8 mouse cellular contexts compared by ENCODE assay signal in genomic region chr1:80758798-80759184, GRCm38 (mm10). TPM values are rescaled to one million over a fixed set of nuclear protein-coding genes. Genes with fewer than 3 reads are reported as not detected.
DNase-seq lines count a peak whose midpoint lies in the region; ATAC-seq and TF ChIP-seq lines count a peak whose summit lies in the region.

No protein-coding gene starts in this region.

- no peaks in the 10 kb centered on the region for H3K4me1 ChIP-seq in cerebellum, adult 2 months (ENCODE audit: control insufficient read depth, insufficient read depth, low read length)
- H3K4me1 ChIP-seq in neural tube, embryonic 11.5 days (ENCODE audit: control insufficient read depth, insufficient read depth, low read length) = 0 out of 2 replicates have a peak, but pooled peaks cover 2% of the 10 kb centered on the region
- H3K4me1 ChIP-seq in limb, embryonic 15.5 days = peaks cover 19% of the 10 kb centered on the region
- peaks cover 5% of the 10 kb centered on the region; the same call in 1 of the 2 replicates for H3K4me1 ChIP-seq in stomach, embryonic 16.5 days (ENCODE audit: control insufficient read depth, insufficient read depth, low read length)

- no peak for DNase-seq in cerebellum, adult 2 months
- DNase-seq in cerebellum, postnatal 14 days = no peak
- DNase-seq in neural tube, embryonic 11.5 days (ENCODE audit: low spot score) = no peak
- DNase-seq in neural tube, embryonic 10.5 days (ENCODE audit: extremely low spot score, low spot score) = no peak
- no peak for DNase-seq in spleen, postnatal 10 days (ENCODE audit: low spot score in 2 of 2)

- WGBS in cerebellum, adult 2 months = 31% methylated on average over 6 of the region's 6 CpGs
- WGBS in neural tube, embryonic 11.5 days = 10% methylated on average over 6 of the region's 6 CpGs
- 7% methylated on average over 6 of the region's 6 CpGs for WGBS in limb, embryonic 15.5 days
- whole genome bisulfite sequencing in stomach, embryonic 16.5 days = 17% methylated on average over 6 of the region's 6 CpGs

- no peak for TF ChIP-seq POLR2A in cerebellum, adult 2 months (IDR thresholded peaks at IDR 0.05; ENCODE audit: borderline replicate concordance, insufficient read depth, low read length)

- peak overlapping the region; percentile 62 for H3K9ac ChIP-seq in neural tube, embryonic 11.5 days (ENCODE audit: low read length)
- H3K9ac ChIP-seq in limb, embryonic 15.5 days = peak overlapping the region; percentile 52
- H3K9ac ChIP-seq in stomach, embryonic 16.5 days (ENCODE audit: low read length) = peak overlapping the region; percentile 61

- no peaks in the 10 kb centered on the region for H3K27me3 ChIP-seq in cerebellum, adult 2 months (ENCODE audit: control insufficient read depth, insufficient read depth, low read length)
- peaks cover 7% of the 10 kb centered on the region; the same call in 1 of the 2 replicates for H3K27me3 ChIP-seq in neural tube, embryonic 11.5 days (ENCODE audit: control insufficient read depth, insufficient read depth, low read length)
- peaks cover 5% of the 10 kb centered on the region; the same call in 1 of the 2 replicates for H3K27me3 ChIP-seq in limb, embryonic 15.5 days
- peaks cover 10% of the 10 kb centered on the region for H3K27me3 ChIP-seq in stomach, embryonic 16.5 days (ENCODE audit: control insufficient read depth, insufficient read depth, low read length)

- TF ChIP-seq CTCF in cerebellum, adult 2 months (IDR thresholded peaks at IDR 0.05; ENCODE audit: borderline replicate concordance, insufficient read depth, low read depth, low read length) = no peak

- peak overlapping the region; percentile 58 for H3K4me3 ChIP-seq in cerebellum, adult 2 months (replicated peaks; ENCODE audit: insufficient read depth, low read depth, low read length)
- H3K4me3 ChIP-seq in neural tube, embryonic 11.5 days (ENCODE audit: low read depth, low read length) = peak overlapping the region; percentile 60
- H3K4me3 ChIP-seq in limb, embryonic 15.5 days = peak overlapping the region; percentile 65
- H3K4me3 ChIP-seq in stomach, embryonic 16.5 days (replicated peaks; ENCODE audit: low read length) = peak overlapping the region; percentile 64

- no peak for ATAC-seq in neural tube, embryonic 11.5 days (ENCODE audit: insufficient read depth, low FRiP score, low TSS enrichment)
- ATAC-seq in limb, embryonic 15.5 days (ENCODE audit: insufficient number of reproducible peaks, low FRiP score, low TSS enrichment, low read depth) = no peak
- ATAC-seq in stomach, embryonic 16.5 days (ENCODE audit: insufficient read depth, low FRiP score) = peak; percentile 30; the same call in 1 of the 2 replicates
- no peak for ATAC-seq in megakaryocyte progenitor cell, adult 5-6 weeks (replicated peaks; ENCODE audit: poor library complexity)

- H3K36me3 ChIP-seq in neural tube, embryonic 11.5 days (ENCODE audit: control insufficient read depth, insufficient read depth, low read length) = no peaks in the 10 kb centered on the region
- no peaks in the 10 kb centered on the region for H3K36me3 ChIP-seq in limb, embryonic 15.5 days
- no peaks in the 10 kb centered on the region for H3K36me3 ChIP-seq in stomach, embryonic 16.5 days (ENCODE audit: control insufficient read depth, insufficient read depth, low read length)

- peak overlapping the region; percentile 96 for H3K4me2 ChIP-seq in neural tube, embryonic 11.5 days (ENCODE audit: low read depth)
- H3K4me2 ChIP-seq in limb, embryonic 15.5 days = peak overlapping the region; percentile 89
- peak overlapping the region; percentile 77 for H3K4me2 ChIP-seq in stomach, embryonic 16.5 days (ENCODE audit: low read depth, low read length)

- no peaks in the 10 kb centered on the region for H3K9me3 ChIP-seq in neural tube, embryonic 11.5 days (ENCODE audit: control insufficient read depth, low read length)
- no peaks in the 10 kb centered on the region for H3K9me3 ChIP-seq in limb, embryonic 15.5 days
- no peaks in the 10 kb centered on the region for H3K9me3 ChIP-seq in stomach, embryonic 16.5 days (replicated peaks; ENCODE audit: control insufficient read depth, low read length)

- H3K27ac ChIP-seq in cerebellum, adult 2 months (ENCODE audit: insufficient read depth, low read length) = no peak overlapping the region
- H3K27ac ChIP-seq in neural tube, embryonic 11.5 days (ENCODE audit: low read depth, low read length) = no peak overlapping the region
- 0 out of 2 replicates have a peak overlapping the region, but pooled peaks have one; percentile 54 for H3K27ac ChIP-seq in limb, embryonic 15.5 days
- H3K27ac ChIP-seq in stomach, embryonic 16.5 days (ENCODE audit: low read length) = no peak overlapping the region

RNA-seq across cellular contexts. Expression of gene Dock10, which starts 0.5 kb away (rescaled TPM):
- polyA plus RNA-seq in cerebellum, adult 2 months (2012; rRNA removed) = 22.4 and 27.1 TPM in 2 replicates
- 3.8 and 4.3 TPM in 2 replicates for polyA plus RNA-seq in neural tube, embryonic 11.5 days (2014; fragmentation: Nextera tagmentation; extraction: Ambion mirVana)
- polyA plus RNA-seq in limb, embryonic 15.5 days (2015; fragmentation: Nextera tagmentation; extraction: Ambion mirVana) = 5.5 and 6.0 TPM in 2 replicates
- 7.2 and 8.1 TPM in 2 replicates for polyA plus RNA-seq in stomach, embryonic 16.5 days (2015; fragmentation: Nextera tagmentation; extraction: Ambion mirVana)
- total RNA-seq in megakaryocyte progenitor cell, adult 5-6 weeks (2015) = 127 and 144 TPM in 2 replicates
- 88.8 and 109 TPM in 2 replicates for total RNA-seq in megakaryocyte progenitor cell, adult 5-6 weeks (2017)
